Mouse (Mus musculus): Measurements from ENCODE around the gene Ncapd3.

GRCm38 (mm10) chr9:26990181-26990580 lies 39.8 kb upstream of the Ncapd3 start:
- TF ChIP-seq CTCF (IDR thresholded peaks at IDR 0.05; ENCODE audit: low read depth, low read length) (no peak), GATA1 (IDR thresholded peaks at IDR 0.05; ENCODE audit: borderline replicate concordance, low read length) (no peak), TAL1 (conservative IDR thresholded peaks at IDR 0.05; ENCODE audit: low read depth, low read length) (no peak), POLR2AphosphoS5 (IDR thresholded peaks at IDR 0.05; ENCODE audit: insufficient replicate concordance, low read depth, low read length) (no peak), GATA2 (IDR thresholded peaks at IDR 0.05; ENCODE audit: borderline replicate concordance, low read depth, low read length) (no peak)

Data from G1E (cell line).